Mouse (Mus musculus) kidney, postnatal 14 days (tissue): ENCODE results near the gene Sec16a.
"Not testable (repeated sequence)": the region's sequence is repeated elsewhere in the genome, so short reads cannot be mapped to it uniquely, and the experiment has no call there.

Source experiments
- DNase-seq: peaks from one replicate; pipeline ENCODE4 v3.0.0; 2022; ENCODE audit warnings: mixed read lengths

The Sec16a gene

GRCm38 (mm10) chr2:26380871-26381270 is 64.1 kb downstream of the Sec16a start:
- not testable (repeated sequence) for DNase-seq

- peak; percentile 91 for DNase-seq
Observed at GRCm38 (mm10) chr2:26380131-26380771, 64.8 kb downstream of the Sec16a start, which contains the start of gene Snapc4. TSS of gene Snapc4 (minus strand) at chr2:26380653.

DNA sequence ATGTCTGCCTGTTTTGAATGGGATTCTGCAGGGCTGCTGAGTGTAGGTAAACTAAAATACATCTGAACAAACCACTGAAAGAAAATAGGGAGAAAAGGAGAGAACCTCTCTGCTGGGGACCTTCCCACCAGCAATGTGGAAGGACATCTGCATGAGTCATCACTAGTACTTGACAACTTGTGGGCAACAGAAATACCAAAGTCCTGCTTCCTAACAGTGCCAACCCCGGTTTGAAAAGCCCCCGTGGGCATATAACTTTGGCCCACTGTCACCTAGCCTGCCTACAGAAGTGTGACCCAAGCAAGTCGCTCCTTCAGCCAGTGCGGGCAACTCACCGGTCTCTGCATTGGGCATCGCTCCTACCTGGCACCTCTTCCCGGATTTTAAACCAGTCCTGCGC is 72.6 kb downstream of the Sec16a start:
- DNase-seq: no peak

DNA sequence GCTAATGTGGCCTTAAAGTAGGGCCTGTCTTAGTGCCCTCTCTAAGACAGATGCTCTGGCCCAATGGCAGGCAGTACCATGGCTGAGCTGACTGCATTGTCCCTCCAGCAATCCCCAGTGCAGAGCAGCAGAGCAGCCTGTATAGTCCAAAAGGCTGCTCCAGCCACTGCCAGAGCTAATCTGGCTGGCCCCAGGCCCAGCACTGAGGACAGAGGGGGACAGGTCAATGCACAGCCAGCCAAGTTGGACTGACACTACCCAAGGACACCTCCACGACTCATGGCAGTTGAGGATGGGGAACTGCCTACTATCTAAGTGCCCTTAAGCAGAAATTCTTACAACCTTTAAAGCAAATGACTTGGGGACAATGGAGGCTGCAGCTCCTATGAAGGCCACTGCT is 76.4 kb downstream of the Sec16a start:
- no peak for DNase-seq

DNA sequence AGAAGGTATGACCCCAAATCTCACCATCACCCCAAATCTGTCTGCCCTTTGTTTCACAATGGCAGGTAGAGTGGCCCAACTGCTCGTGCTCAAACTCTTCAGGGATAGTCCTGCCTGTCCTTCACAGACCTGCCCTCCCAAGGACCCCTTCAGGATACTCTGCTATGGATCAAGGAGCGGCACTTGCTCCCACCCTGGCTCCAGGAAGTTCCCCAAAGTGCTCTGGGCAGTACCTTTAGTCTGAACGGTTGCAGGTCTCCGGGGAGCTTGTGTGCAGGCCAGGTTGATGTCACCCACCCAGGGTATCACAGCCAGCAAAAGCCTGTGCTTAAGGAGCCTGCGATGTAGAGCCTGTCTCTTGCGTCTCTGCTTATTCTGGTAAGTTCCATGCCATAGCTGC is 77.1 kb downstream of the Sec16a start:
- no peak for DNase-seq

GRCm38 (mm10) chr2:26364738-26365465 is 80.1 kb downstream of the Sec16a start:
- peak; percentile 82 for DNase-seq

- DNase-seq: no peak
Observed at GRCm38 (mm10) chr2:26363481-26363880, 81.5 kb downstream of the Sec16a start.

GRCm38 (mm10) chr2:26362991-26363390 is 82.0 kb downstream of the Sec16a start:
- no peak for DNase-seq

DNA sequence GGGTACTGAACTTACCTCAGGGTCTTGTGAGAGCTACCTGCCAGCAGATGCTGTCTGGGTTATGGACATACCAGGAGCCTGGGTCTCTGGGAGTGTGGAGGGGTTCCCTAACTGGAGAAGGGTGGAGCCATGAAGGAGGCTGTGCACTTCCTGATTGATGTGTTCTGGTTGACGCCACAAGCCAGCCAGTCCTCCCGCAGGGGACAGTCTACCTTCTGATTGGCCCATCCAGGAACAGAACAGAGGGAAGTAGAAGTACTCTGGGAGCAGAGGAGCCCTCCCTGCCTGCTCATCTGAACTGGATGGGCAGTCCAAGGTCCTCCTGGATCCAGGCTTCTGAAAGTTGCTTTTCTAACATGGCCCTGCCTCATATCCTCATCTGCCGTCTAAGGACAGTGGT is 84.2 kb downstream of the Sec16a start, which contains the start of gene Card9:
Gene Card9, minus strand, starts transcription at position 147 of the 400 bp plus-strand sequence.
- DNase-seq: no peak

DNA sequence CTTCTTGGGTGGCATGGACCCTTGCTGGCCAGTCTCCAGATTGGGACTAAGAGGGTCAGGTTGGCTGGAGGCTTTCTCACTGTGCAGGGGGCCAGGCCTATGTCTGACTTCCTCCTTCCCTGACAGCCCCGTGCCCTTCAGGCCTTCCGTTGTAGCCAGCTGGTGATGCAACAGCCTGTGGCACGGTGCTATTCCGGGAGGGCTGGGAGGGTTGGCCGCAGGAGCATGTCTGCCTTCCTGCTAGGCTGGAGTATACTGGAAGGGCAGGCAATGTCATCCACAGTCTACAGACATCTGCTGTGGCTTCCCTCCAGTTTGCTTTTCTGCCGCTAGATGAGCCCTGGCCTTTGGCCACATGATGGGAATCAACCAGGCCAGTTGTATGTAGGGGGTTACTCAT is 85.0 kb downstream of the Sec16a start:
- no peak for DNase-seq
